Mouse (Mus musculus) heart, adult 9 months (tissue): Measurements from ENCODE around the gene Kcnc2.

Source experiments
- DNase-seq, 2 experiments: peaks; one replicate each; pipeline ENCODE4 v3.0.0; 2022; ENCODE audit warnings: low spot score in 2 of 2

Gene Kcnc2

DNA sequence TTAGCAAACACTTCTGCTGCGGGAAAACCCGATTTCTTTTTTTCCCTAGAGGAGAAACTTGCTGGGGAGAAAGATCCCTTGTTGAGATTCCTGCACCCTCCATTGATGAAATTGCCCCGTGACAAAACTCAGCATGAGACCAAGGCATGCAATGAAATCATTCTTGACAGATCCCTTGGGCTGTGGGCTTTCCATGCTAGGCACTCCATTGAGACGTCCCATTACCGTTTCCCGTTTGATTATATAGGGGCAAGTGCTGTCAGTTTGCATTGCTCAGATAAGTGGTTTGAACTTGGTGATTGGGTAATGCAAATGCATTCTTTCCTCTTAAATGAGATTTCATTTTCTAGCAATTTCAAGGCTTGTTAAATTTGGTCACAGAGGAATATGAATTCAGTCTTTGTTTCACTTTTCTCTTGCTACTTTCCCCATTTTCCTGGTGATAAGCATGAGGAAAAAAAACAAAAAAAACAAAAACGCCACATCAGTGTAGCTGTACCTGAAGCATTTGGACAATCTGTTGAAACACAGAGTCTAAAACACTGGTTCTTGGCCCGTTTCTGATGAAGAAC, 123.6 kb downstream of the Kcnc2 start:
- no peak for DNase-seq

DNA sequence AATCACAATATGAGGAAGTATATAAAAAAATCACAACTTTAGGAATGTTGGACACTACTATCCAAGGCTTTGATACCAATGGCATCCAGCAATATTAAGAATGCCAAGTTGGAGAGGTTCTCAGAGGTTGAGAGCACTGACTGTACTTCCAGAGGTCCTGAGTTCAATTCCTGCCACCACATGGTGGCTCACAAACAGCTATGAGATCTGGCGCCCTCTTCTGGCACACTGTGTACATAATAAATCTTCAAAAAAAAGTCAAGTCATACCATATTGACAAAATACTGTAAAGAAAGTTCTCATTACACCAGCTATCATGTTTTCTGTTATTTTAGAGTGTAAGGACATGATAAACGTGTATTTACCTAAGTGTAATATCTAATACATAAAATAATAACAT, 126.3 kb downstream of the Kcnc2 start:
- DNase-seq = no peak

DNA sequence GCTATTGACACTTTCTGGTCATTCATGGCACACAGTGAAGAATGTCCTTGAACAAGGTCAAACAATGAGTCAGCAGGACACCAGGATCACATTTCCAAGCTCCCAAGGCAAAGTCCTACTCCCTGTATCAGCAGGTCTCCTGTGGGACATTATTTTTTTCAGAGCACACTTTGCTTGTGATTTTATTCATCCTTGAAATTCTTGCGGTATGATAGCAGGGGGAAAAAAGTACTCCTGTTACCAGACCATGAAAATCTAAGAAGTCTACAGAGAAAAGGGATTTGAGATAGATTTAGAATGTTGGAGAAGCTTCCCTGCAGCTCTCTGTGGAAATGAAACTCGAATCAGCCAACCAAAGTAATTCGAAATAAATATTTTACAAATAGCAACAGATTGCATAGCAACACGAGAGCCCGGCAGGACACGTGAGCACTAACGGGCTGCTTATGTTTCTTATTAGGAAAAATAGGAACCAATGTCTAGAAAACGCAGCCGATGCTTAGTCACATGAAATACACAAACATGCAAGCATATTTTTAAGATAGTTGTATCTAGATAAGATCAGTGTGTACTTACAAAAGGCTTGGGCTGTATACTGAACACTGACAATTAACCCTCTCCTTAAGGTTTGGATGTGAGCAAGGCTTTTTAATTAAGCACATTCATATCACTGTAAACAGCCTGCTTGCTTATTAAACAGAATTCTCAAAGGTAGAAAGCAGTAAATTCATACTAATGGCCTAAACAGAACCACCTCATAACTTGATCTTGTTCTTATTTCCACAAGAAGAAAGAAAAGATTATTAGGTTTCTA, 129.9 kb downstream of the Kcnc2 start:
- DNase-seq = no peak

DNA sequence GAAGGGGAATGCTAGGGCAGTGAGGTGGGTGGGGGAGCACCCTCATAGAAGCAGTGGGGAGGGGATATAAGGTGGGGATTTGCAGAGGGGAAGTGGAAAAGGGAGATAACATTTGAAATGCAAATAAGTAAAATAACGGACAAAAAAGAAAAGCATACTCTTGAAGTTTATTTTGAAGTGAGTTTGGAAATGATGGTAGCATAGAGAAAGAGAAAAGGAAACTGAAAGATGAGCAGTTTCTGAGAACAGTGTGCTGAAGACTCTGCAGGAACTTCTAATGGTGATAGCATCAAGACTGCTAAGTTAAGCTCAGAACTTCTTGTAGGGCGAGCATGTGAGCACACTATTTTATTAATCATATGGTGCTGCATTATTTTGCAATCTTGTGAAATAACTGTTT, 138.6 kb downstream of the Kcnc2 start:
- DNase-seq = no peak

DNA sequence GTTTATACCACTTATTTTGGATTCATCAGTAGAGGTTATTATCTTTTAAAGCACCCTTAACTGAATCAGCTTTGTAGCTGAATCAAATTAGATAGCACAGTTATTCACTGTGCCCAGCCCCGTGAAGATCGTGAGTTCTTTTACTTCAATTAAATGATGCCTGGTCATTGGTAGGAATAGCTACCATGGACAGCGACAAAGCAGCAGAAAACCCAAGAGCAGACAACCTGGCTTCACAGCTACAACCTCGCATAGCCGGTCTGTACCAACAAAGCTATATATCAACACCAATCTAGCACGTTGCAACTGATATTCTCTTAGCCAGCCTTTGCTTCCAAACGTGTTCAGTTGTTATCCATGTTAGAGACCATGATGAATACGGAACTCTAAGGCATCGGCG, 152.4 kb downstream of the Kcnc2 start:
- no peak for DNase-seq

DNA sequence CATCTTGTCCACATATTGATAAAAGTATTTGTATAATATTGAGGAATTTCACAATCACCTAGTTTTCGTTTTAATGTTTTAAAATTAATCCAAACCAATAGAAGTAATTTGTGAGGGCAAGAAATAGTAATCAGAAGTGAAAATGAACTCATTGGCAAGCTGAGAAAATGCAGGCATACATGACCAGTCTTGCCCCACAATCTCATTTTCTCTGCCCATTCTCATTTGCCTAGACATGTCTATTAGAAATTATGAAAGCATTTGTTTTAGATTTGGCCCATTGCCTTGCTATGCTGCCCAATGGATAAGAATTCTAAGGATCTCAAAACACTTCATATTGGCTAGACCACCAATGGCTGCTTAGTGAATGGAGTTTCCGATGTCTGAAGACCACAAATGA, 166.0 kb downstream of the Kcnc2 start:
- DNase-seq = no peak

DNA sequence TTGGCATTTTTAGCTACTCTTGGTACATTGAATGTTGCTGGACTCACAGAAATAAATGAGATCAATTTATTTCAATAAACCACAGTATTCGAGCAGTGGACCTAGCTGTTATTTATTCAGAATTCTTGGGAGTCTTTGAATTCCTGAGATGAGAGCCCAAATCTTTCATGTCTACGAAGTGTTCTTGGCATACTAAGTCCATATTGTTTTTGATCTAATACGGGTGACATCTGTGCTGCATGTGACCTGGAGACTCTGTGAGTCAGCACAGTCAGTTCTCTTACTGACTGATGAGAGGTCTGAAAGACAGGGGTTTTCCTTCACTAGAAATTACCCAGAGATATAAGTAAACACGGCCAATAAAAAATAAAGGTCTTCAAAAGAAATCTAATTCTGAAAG, 173.7 kb downstream of the Kcnc2 start:
- DNase-seq = no peak

DNA sequence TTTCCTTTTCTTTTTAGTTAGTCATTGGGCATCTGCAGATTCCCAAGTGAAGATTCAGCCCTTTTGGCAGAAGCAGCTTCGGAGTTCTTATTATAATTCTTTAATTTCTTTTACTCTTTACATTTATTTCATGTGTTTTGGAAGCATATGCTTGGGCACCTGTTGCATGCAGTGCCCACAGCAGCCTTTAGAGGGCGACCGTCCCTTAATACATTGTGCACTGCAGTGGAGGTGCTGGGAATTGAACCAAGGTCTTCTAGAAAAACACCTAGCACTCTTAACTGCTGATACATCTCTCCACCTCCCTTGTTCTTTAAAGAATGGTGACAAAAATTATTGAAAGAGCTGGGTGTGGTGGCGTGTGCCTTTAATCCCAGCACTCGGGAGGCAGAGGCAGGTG, 180.0 kb downstream of the Kcnc2 start:
- no peak for DNase-seq

DNA sequence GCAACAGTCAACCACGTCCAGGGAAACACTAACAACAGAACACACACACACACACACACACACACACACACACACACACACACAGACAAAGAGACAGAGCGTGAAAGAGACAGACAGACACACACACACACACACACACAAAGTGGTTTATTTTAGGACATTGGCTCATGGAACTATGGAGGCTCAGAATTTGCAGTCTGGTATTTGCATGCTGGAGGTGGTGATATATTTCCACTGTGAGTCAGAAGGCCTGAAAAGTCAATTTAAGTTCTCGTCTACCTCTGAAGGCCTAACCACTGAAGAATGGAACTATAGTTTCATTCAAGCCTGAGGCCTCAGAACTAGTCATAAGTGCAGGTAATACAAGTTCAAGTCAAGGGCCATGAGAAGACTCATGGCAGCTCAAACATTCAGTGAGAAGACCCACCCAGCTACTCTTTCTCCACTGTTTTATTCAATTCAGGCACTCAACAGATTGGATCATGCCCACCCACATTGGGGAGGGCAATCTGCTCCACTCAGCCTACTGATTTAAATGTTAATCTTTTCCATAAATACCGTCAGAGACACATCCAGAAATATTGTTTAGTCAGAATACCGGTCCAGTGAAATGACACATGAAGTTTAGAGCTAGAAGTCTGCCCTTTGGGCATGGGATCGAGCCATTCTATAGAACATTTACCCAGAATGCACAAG, 197.9 kb downstream of the Kcnc2 start:
- no peak for DNase-seq

DNA sequence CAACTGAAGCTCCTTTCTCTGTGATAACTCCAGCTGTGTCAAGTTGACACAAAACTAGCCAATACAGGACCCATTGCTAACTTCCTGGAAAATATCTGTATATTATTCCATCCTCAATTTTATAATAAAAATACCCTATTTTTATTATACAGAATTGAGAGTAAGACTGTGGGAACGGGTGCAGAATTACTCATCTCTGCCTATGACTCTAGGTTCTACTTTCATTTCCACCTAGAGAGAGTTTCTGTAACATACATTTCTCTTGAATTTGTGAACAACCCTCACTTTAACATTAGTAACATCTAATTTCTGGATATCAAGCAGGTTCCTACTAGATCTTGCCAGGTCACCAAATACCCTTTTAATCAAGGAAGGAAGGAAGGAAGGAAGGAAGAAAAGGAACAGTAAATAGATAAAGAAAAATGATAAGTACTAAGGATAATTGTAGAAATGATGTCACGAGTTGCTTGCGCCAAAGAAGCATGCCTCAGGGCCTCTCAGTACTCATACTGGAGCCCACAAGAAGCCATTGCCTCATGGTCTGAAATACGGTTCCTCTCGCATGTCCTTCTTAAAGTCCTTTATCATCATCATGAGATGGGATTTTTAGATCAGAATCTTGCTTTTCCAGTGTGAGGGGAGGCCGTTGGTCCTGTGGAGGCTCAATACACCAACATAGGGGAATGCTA, 203.3 kb downstream of the Kcnc2 start:
- no peak for DNase-seq

DNA sequence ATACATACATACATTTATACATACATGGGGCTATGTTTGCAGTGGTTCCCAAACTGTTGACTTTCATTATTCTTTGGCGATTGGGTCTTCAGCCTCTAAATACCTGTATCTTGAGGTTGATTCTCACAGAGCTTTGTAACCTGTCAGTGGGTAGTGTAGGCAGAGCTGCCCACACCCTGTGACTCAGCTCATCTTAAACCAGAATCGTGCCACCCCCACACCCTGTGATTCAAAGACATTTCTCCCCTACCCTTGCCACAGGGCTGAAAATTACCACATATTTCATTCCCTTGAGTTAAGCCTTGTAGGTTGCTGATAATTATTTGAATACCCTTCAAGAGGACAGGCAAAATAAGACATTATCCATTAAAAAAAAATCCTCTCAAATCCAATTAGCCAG, 210.5 kb downstream of the Kcnc2 start:
- DNase-seq = no peak

DNA sequence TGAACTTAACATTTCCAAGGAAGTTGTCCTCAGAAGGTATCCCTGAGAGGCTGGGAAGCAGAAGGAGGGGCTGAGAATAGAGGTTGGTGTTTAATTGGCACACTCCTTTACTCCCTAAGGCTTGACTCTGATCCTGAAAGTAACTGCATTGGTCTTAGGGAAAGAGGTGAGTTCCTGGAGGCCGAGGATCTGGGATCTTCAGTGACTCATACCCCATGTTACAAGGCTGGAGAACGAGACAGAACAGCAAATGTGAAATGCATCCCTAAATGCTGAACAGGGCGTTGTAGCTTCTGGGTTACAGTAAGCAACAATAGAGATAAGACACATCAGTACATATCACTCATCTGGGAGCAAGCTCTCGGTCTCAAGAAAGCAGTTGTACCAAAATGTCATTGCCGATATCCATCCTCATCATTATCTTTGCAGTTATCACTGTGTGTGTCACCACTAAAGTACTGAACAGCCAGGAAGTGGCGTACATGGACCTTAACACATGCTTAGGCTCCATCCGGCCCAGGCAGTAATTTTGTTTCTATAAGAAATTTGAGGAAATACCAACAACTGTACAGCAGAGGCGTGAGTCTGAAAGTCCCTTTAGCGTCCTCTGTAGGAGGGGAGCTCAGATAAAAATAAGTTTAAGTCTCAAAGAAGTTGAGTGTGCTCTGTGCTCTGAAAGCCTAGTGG, 211.1 kb downstream of the Kcnc2 start:
- DNase-seq = no peak

DNA sequence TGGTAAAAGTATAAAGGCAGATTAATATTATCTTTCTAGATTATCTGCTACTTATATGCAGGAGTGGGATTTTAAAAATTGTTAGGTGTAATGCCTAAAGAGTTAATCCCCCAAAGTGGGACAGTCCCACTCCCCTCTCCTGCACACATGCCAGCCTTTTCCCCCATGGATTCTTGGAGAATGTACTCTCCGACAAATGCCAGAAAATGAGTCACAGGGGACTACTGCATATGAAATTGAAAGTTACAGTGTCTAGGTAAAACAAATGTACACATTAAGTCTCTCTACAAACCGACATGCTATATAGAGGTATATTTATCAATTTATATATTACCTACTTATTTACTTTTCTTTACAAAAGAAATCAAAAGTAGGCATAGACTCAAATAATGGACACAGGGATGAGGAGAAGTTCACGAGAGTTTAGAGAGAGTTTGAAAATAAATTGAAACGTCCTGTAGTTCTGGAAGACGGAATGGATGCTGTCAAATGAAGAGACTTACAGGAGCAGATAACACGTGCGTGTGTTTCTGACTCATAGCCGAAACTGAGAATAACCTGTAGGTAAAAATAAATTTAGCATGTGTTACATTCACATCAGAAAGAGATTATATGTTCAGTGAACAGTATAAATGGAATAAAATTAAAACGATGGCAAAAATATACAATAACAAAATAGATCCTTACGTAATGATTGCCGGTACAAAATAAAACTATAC, 213.6 kb downstream of the Kcnc2 start:
- no peak for DNase-seq

DNA sequence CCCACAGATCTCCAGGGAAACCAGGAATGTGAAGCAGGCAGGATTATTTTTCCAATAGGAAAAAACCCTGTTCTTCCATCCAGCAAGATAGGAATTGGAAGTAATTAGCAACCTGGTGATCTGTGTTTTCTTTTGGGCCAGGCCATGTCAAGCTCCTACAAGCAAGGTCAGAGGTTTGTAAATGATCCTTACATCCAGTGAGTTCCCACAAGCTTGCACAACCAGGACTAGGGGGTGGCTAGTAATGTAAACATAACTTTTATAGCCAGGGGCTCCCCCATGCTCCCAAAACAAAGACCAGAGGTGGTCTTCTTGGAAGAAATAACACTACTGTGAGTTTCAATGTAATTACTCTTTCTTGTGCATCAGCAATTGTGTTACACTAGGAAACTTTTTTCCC, 214.9 kb downstream of the Kcnc2 start:
- DNase-seq = no peak

DNA sequence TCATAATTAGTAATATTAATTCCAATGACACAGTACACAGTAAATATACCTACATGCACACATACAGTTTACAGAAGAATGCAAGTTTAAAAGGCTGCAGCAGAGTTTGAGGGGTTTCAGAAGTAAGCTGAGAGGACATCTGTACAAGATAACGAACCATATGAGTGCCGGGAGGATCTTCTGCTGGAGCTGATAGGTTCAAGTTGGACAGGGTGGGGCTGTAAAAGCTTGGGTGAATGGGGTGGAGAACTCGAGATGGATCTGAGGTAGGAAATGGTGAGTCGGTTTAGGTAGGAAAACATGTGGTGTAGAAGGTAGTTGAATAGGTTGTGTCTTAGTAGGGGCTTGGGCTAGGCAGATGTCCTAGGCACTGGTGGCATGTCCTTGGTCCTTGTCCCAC, 217.8 kb downstream of the Kcnc2 start:
- DNase-seq = no peak
